Mouse (Mus musculus) telencephalon, adult 2 months (tissue): ENCODE results near the gene E130208F15Rik.

ENCODE experiments used
- DNase-seq: peaks from one replicate; pipeline ENCODE4 v3.0.0-alpha.2; 2011; ENCODE audit warnings: low read depth, low spot score

E130208F15Rik gene

DNA sequence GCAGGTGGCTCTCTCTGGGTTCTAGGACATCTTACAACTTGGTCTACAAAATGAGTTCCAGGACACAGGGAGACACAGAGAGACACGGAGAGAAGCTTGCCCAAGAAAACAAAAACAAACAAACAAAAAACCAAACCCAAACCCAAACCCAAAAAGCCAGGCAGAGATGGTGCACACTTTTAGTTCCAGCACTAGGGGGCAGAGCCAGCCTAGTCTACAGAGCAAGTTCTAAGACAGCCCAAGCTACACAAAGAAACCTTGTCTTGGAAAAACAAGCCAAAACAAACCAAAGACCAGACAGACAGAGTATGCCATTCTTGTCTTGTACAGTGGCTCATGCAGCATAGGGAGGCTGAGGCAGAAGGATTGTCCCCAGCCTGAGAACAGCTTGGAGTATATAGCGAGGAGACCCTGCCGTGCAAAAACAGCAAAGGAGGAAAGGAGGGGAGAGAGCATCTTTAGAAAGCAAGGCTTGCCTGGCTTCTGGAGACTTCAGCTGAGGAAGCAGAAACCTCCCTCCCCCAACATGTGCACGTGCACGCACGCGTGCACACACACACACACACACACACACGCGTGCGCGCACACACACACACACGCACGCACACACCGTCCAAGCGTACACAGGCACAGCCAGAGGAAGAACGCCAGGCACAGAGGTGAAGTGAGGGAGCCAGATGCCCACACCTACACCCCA is 15.3 kb upstream of the E130208F15Rik start:
- no peak for DNase-seq

DNA sequence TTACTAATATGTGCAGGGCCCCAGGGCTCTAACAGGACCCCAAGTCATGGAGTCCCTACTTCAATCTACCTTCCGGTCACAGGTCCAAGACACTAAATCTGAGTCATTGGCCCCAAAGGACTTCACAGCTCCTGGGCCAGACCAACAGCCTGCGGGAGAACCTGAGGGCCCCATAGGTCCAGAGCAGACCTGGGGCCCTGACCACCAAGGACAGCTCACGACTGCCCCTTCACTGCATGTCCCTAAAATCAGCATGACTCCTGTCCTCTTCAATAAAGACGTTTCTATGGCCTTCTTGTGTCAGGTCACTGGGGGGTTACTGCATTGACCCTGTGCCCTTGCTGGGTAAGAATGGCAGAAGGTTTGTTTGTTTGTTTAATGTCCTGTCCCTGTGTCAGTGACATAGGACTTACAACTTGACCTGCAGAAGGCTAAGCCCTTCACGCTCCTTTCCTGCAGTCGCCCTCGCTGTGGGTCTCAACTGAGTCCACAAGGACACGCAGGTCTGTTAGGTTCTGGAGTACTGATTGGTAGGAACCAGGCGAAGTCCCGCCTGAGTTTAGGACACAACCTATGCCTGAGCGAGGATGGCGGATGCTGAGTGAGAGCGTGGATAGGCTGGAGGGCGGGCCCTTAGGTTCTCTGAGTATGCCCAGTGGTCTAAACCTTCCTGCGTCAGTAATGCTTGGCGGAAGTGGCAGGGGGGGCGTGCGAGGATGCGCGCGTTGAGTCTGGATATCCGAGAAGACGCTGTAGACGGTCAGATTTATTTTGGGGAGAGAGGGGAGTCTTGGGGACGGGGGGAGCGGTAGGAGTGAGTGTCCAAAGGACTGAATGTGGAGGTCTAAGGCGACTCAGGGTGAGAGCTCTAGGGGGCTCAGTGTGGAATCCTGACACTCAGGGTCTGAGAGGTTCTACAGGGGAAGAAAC is 13.2 kb upstream of the E130208F15Rik start, which contains the start of gene Alkbh6:
Alkbh6 (plus strand) TSS at position 642 of the 930 bp plus-strand sequence.
- peak; percentile 99 for DNase-seq

DNA sequence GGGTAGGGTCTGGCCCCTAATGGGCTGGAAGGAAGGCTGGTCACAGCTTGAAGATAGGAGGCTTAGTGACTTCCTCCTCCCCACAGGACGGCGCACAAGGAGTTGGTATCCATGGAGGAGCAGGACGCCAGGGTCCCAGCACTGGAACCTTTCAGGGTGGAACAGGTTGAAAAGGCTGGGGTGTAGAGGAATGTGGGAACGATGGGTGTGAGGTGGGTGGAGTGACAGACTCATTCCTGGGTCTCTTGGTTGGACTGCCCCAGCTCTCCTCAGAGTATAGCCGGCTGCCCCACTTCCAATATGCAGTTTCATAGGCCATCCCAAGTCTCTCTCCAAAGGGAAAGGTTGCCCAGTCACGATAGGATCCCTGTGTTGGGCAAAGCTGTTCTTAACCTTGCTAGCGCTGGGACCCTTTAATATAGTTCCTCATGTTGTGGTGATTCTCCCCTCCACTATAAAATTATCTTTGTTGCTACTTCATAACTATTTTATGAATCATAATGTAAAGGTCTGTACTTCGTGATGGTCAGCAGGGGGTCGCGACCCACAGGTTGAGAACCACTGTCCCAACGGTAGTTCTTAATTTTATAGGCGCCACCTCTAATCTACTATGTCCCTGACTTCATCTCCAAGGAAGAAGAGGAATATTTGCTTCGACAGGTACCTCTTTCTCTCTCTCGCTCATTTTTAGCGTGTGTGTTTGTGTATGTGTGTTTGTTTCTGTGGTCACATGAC is 12.0 kb upstream of the E130208F15Rik start:
- DNase-seq: no peak

DNA sequence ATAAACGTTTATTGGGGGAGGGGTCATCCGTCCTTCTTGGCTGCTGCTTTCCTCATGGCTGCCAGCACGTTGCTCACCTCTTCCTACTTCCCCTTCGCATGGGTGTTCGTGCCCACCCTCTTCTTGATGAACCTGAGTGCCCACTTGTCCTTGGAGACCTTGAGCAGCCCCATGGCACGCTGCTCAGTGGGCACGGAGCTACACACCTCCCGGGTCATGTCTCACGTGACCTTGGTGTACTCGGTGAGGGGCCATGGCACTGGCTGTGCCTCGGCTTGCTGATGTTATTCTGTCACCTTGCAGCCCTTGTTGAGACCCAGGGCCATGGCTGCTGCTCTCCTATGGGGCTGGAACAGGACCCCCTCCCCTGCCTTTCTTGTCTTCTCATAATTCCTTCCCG is 11.4 kb upstream of the E130208F15Rik start:
- no peak for DNase-seq

DNA sequence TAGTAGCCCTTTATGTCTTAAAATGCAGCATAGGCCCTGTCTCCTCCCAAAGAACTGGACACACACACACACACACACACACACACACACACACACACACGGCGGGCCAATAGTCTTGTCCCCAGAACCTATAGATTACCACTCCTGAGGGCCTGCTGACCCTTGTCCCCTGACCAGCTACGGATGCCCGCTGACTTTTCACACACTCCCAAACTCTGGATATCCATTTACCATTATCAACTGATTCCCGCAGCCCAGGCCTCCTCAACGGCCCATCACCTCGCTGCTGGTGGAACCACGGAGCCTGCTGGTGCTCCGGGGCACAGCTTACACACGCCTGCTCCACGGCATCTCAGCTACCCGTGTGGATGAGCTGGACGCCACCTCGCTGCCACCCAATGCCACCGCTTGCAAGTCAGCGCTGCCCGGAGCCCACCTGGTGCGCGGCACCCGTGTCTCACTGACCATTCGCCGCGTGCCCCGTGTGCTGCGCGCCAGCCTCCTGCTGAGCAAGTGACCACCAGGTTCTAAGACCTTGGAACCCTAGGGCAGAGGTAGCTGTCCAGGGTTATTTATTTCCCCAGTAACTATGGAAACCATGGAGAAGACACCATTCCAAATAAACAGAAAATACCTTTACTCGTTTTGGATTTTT is 7.7 kb upstream of the E130208F15Rik start:
- DNase-seq: no peak

DNA sequence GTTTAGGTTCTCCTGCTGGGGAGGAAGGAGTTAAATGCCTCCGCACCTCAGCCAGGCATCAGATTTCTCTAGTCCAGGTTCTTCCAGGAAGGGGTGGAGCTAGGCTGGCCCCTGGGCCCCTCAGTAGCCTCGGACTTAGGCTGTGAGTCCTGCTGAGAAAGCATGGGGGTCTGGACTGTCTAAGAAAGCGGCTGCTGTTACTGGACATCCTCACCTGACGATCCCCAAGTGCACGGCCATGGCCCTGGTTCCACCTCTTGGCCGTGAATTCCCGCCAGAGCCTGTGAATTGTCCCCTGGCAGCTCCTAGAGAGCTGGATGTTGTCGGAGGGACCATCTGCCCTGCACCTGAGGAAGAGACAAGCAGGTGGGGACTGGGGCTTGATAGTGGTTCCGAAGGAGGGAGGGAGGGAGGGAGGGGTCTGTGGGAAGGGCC is 6.8 kb upstream of the E130208F15Rik start, which contains the start of gene Syne4:
Syne4 (plus strand) TSS at position 87 of the 435 bp plus-strand sequence.
- no peak for DNase-seq

DNA sequence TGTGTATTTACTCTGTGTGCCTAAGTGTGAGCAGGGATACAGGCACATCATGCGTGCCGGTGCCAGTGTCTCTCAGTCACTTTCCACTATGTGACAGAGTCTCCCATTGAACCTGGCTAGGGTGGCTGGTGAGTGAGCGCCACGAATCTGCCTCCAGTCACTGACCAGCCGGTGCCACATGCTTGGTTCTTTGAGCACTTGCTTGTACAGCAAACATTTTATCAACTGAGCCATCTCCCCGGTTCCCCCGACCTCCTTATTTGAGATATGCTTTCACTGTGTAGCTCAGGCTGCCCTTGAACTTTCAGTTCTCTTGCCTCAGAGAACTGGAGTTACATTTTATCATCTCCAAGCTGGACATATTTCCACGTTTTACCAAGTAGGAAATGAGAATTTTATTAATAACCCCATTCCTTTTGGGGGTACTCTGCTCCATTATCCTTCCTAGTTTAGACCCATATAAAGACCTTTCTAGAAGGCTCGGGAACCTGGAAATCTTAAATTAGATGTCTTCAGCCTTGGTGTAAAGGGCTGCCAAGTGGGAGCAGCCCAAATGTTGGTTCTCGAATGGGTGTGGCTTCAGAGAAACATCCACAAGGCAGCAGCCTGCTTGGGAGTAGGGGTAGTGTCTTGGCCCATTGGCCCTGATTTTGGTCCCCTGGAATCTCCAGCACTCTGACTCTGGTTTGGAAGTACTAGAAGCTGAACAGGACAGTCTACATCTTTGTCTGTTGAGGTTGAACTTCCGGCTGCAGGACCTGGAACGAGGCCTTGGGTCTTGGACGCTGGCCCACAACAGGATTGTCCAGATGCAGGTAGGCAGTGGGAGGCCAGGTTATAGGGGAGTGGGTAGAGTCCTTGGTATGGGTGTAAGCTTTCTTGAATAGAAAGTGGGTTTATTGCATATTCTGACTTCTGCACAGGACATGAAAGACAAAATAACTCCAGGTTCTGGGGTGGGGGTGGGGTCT is 5.7 kb upstream of the E130208F15Rik start:
- no peak for DNase-seq

DNA sequence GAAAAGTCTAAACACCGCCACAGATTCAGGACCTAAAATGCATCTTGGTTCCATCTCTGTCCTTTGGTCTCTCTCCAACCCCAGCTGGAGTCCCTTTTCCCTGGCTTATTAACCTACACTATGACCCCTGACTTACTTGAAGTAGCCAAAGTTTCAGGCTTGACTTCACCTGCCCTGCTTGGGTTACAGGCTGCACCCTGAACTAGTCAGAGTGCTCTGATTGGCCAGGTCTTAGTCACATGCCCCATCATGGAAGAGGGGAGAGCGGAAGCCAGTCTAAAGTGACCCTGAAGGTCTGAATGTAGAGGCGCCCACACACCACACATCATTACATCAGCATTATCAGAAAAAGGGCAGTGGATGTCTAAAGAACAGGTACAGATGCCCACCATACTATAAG is 3.4 kb upstream of the E130208F15Rik start:
- DNase-seq: no peak

DNA sequence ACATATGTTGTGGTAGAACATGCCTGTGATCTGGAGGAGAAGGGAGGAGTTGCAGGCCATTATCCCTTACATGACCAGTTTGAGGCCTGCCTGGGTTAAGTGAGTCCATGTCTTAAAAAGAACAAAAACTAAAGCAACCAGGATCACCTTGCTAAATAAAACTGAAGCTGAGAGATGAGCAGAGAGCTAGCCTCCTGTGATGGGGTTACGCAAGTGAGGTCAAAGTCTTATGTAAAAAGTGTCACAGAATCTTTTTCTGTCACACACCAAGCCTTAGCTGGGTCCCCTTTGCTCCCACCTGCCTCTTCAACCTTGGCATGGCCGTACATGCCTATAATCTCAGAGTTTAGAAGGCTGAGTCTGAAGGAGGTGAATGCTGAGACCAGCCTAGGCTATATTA is 594 bp upstream of the E130208F15Rik start:
- no peak for DNase-seq

DNA sequence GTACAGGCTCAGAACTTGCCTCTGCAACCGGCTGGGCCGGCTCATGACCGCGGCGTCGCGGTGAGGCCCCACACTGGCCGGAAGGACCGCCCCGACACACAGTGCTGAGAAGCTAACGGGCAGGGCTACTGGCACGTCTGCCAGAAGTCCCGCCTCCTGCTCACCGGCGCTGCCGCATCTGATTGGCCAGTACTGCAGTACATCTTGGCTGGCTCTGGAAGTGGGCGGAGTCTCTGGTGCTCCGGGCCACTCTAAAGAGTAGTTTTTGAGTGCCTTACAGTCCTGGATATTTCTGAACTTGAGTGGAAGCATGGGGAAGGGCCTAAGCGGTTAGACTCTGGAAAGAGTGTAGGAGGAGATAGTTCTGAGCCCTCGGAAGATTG is 736 bp downstream of the E130208F15Rik start:
- DNase-seq: peak; percentile 96

DNA sequence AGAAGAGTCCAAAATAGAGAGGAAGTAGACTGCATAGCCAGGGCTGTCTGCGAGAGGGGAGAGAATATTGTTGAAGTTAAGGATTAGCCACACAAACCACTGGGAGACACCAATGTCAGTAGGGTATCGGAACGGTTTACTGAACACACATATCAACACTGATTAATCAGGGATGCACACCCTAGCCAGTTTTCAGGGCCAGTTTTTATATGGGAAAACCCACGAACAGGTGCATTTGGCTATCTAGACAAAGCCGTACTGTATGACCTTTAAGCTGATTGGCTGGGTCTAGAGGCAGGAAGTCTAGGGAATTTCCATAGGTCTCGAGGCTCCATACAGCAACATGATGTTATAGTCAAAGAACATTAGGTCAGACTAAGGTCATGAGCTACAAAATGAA is 1.3 kb downstream of the E130208F15Rik start:
- no peak for DNase-seq

DNA sequence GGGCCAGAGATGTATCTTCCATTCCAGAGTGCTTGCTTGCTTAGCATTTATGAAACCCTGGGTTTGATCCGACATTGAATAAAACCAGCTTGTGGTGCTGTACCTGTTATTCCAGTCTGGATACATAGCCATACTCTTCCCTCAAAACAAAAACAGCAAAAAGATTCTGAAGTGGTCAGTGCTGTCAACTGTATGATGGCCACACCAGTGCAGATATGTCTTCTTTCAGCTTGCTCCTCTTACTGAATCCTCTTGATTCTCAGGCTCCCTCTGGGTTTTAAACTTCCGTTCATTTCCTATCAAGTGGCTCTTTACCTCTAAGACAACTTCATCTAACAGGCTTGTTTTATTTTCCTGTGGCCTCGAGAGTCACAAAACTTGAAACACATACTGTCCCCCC is 2.3 kb downstream of the E130208F15Rik start, which contains the start of gene Sdhaf1:
Sdhaf1 (minus strand) TSS at position 101 of the 400 bp plus-strand sequence.
- DNase-seq: no peak

DNA sequence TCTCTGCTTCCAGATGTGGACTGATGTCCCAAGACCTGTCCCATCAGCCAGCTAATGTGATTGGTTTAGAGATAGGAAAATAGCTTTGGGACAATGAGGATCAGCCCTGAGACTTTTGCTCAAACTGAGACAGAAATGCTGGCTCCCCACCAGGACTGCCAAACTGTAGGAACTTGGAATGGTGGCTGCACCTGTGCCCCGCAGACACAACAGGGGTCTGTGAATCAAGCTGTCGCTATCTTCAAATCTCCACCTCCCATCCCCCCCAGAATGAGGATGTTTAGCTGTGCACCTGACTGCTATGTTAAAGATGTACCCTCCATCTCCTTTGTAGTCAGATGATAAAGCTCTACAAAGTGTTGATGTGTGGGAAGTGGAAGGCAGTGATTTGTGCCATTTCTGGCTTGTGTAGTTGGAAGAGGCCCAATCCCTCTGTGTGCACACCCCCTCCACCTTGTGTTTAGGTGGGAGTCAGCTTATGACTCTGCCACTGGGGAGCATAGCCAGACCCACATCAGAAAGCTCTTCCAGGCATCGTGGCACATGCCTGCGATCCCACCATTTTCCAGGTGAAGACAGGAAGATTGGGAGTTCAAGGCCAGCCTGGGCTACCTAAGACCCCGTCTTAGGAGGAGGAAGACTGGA is 2.9 kb downstream of the E130208F15Rik start:
- peak; percentile 79 for DNase-seq

DNA sequence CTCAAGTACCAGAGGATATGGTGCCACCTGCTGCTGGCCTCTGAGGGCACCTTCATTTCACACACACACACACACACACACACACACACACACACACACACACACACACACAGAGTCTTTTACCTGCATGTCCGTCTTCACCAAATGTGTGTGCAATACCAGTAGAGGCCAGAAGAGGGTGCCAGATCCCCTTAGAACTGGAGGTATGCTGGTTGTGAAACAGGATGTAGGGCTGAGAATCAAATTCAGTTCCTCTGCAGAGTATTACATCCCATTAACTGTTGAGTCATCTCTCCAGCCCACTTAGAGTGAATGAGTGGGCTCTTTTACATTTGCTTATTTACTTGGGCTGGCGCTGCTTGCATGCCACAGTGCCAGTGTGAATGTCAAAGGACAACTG is 3.8 kb downstream of the E130208F15Rik start:
- DNase-seq: no peak

DNA sequence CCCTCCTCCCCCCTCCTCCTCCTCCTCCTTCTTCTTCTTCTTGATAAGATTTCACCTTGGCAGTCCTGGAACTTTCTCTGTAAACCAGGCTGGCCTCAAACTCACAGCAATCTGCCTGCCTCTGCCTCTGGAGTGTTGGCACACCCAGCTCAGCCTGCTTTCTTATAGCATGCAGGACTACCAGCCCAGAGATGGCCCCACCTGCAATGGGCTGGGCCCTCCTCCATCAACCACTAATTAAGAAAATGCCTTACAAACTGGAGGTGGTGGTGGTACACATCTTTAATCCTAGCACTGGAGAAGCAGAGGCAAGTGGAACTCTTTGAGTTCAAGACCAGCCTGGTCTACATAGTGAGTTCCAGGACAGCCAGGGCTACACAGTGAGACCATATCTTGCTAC is 4.9 kb downstream of the E130208F15Rik start:
- DNase-seq: no peak

DNA sequence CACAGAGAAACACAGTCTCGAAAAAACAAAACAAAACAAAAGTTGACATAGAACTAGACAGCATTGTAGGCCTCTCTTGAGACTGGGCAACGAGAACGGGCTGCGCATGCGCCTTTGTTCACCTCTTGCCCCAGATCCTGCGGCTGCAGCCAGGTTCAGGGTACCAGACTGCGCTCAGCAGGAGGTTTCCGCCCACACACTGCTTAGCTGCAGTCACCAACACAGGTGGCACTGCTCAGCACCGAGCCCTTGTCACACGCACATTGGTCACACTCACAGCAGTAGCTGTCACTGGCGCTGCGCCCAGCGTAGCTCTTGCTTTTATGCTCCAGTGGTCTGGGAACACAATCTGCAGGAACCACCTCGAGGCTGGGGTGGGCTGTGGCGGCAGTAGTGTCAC is 5.6 kb downstream of the E130208F15Rik start:
- no peak for DNase-seq

DNA sequence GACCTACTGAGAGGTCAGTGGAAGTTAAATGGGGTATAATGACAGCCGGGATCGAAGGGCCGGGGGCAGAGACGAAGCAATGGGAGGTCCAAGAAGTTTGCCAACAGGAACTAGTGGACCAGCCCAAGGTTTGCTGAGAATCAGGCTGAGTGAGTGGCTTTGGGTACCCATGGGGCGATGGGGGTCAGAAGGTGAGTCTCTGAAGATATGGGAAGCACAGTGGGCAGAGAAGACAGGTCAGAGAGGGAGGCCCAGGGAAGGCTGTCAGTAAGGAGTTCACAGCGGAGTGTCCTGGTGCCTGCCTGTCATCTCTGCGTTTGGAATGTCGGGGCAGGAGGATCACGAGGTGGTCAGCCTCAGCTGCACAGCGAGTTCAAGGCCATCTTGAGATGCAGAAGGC is 6.8 kb downstream of the E130208F15Rik start:
- DNase-seq: no peak

DNA sequence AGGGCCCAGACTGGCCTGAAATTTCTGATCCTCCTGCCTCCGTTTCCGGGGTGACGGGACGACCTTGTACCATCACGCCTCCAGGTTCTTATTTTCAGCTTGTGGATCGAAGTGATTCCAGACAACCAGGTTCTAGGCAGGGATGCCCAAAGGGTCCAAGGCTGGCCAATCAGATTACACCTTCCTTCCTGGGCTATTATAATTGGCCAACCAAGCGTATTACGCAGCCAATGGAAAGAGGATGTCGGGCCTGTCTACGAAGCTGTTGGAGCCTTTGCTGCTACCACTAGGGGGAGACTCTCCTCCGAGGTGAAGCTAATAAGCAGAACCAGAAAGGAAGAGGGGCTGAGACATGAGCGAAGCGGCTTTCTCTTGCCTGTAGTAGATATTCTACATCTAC is 10.3 kb downstream of the E130208F15Rik start:
- peak; percentile 99 for DNase-seq

DNA sequence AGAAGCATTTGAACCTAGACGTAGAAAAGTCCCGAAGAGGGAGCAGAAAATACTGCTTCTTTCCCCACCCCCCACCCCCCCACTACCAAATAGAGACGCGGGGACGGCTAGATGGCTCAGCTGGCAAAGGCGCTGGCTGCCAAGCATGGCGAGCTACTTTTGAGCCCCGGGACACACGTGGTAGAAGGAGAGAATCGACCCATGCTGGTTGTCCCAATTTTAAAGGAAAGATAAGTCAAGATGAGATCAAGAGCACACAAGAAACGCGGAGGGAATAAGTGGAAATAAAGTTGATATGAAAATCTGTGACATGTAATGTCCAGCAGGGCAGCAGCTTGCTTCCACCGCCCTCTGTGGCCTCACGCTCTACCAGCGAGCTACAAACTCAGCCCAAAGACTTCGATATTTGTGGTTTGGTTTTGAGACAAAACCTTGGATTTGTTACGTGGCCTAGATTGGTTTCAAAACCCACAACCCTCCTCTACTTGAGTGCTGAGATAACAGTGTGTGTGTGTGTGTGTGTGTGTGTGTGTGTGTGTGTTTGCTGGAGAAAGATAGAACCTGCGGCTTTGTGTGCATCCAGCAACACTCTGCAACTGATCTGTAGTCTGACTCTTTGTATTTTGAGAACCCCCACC is 11.2 kb downstream of the E130208F15Rik start:
- no peak for DNase-seq
